Mouse (Mus musculus): Measurements from ENCODE around the gene Rarb. TPM values are rescaled to one million over a fixed set of nuclear protein-coding genes. Genes with fewer than 3 reads are reported as not detected.

Gene Rarb
- polyA plus RNA-seq, 1 experiment from 2014 or later: 20.8 TPM

DNA sequence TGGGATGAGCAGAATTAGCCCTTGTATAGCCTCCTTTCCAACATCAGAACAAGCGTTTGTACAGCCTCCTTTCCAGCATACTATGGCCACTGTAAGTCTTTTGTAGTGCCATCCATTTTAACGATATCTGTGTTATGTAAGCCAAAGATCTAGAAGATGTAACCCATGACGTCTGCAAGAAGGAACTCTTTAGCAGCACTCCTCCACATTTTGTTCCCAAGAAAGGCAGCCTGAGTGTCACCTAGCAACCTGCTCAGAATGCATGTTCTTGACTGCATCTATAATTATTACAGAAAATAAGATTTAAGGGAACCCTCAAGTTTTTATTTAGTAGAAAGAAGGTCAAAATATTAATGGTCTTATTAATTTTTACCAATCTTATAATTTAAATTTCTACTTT lies 148.4 kb downstream of the Rarb start:
- Histone ChIP-seq H3K4me3 (no peak overlapping the region), H3K4me1 (replicated peaks) (no peaks in the 10 kb centered on the region), H3K27me3 (replicated peaks) (no peaks in the 10 kb centered on the region), H3K9ac (no peak overlapping the region), H3K9me3 (replicated peaks) (no peaks in the 10 kb centered on the region), H3K4me2 (no peak overlapping the region), H3K36me3 (no peaks in the 10 kb centered on the region), H3K27ac (ENCODE audit: poor library complexity, severe bottlenecking) (no peak overlapping the region)
- WGBS: 76% methylated on average over 3 of the region's 3 CpGs
- ATAC-seq (ENCODE audit: insufficient number of reproducible peaks, low FRiP score): no peak

DNA sequence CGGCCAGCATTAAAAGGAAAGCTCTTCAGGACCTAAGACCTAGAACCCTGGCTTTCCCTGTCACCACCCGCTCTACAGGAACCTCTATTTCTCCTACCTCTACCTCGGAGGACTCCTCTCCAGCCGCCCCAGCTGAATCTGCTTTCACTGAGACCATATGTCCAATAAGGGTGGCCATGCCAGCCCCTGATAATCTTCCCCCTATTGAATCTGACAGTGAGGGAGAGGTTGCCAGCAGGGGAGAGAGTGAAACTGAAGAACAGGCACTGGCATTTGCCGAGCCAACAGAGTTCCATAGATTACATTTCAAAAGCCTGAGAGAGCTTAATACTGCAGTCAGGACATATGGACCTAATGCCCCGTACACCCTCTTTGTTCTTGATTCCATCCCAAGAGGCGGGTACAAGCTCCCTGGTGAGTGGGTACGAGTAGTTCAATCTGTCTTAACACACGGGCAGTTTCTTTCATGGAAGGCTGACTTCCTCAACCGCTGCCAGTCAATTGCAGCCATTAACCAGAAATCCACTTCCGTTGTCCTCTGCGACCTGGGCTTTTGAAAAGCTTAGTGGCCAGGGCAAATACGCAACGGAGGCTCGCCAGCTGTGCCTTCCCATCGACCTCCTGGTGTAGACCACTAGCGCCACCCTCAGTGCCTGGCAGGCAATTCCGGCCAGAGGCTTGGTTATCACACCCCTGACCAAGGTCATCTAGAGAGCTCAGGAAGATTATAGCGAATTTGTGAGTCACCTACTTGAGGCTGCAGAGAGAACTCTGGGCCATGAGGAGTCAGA lies 179.6 kb downstream of the Rarb start:
- WGBS: 87% methylated on average over 19 of the region's 19 CpGs
- Histone ChIP-seq H3K4me3 (no peak overlapping the region), H3K9me3 (replicated peaks) (peaks cover 41% of the 10 kb centered on the region), H3K4me2 (no peak overlapping the region), H3K27me3 (replicated peaks) (no peaks in the 10 kb centered on the region), H3K9ac (no peak overlapping the region), H3K4me1 (replicated peaks) (no peaks in the 10 kb centered on the region), H3K36me3 (no peaks in the 10 kb centered on the region), H3K27ac (ENCODE audit: poor library complexity, severe bottlenecking) (no peak overlapping the region)
- no peak for ATAC-seq (ENCODE audit: insufficient number of reproducible peaks, low FRiP score)

DNA sequence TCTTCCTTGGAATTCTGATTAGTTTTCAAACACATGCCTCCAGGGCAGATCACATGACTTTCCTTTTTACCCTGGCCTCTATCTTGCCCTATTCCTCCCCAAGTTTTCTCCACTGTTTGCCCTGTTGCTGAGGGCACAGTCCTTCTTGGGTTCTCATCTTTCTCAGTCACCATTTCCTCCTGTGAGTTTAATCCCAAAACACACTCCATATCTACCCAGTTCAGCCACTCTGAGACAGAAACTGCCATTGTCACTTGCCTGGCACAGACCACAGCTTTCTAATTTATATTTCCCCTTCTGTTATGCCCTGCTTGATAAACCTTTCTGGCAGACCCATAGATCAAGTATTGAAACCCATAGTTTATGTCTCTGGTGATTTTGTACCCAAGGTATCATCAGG lies 205.0 kb downstream of the Rarb start:
- H3K9me3 ChIP-seq (replicated peaks): no peaks in the 10 kb centered on the region
- no peak overlapping the region for H3K4me3 ChIP-seq
- no peak overlapping the region for H3K27ac ChIP-seq (ENCODE audit: poor library complexity, severe bottlenecking)
- no peak for ATAC-seq (ENCODE audit: insufficient number of reproducible peaks, low FRiP score)
- no peaks in the 10 kb centered on the region for H3K36me3 ChIP-seq
- H3K9ac ChIP-seq: no peak overlapping the region
- no peaks in the 10 kb centered on the region for H3K27me3 ChIP-seq (replicated peaks)
- H3K4me1 ChIP-seq (replicated peaks): no peaks in the 10 kb centered on the region
- H3K4me2 ChIP-seq: no peak overlapping the region

DNA sequence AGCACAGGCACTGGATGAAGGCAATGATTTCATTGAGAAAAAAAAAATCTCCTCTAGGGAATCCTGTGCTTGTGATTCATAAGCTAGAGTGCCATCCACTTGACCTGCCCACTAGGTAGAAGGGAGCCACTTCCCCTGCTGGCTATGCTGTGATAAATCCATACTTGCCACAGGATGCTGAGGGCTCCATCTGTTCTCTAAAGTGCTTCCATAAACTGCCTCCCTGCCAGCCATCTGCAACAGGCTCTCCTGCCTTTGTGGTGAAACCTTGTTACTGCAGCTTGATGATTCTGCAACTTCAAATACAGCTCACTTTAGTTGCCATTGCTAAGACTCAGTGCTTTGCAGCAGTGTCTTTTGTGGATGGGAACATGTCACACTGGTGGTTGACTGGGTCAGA lies 213.5 kb downstream of the Rarb start:
- no peak for ATAC-seq (ENCODE audit: insufficient number of reproducible peaks, low FRiP score)
- no peak overlapping the region for H3K9ac ChIP-seq
- H3K4me2 ChIP-seq: no peak overlapping the region
- H3K9me3 ChIP-seq (replicated peaks): no peaks in the 10 kb centered on the region
- no peaks in the 10 kb centered on the region for H3K36me3 ChIP-seq
- H3K27me3 ChIP-seq (replicated peaks): no peaks in the 10 kb centered on the region
- H3K4me1 ChIP-seq (replicated peaks): peaks cover 23% of the 10 kb centered on the region
- no peak overlapping the region for H3K4me3 ChIP-seq
- H3K27ac ChIP-seq (ENCODE audit: poor library complexity, severe bottlenecking): no peak overlapping the region

DNA sequence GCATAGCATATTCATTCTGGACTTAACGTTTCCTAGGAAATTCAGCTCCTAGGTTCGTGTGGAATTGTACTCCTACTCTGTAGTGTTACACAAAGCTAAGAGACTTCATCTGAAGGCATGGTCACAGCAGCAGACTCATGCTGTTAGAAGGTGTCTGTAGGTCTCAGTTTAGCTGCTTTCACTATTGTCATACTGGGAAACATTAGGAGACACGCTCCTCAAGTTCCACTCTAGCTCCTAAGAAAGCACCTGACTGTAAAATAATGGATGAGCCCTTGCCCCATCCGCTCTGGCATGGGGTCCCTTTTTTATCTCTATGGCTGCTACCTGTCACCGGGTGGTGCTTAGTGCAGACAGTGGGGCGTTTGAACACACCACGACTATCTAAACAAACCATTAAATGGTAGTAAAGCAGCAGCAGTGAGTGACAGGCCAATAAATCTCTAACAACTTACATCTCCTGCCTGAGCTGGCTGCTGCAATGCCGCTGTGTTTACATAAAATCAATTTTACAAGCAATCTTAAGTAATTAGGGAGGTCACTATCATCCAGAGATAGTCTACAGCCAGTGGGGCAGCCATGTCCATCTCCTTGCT lies 214.4 kb downstream of the Rarb start:
- 32% methylated on average over 8 of the region's 8 CpGs for WGBS
- Histone ChIP-seq H3K9me3 (replicated peaks) (no peaks in the 10 kb centered on the region), H3K9ac (no peak overlapping the region)

DNA sequence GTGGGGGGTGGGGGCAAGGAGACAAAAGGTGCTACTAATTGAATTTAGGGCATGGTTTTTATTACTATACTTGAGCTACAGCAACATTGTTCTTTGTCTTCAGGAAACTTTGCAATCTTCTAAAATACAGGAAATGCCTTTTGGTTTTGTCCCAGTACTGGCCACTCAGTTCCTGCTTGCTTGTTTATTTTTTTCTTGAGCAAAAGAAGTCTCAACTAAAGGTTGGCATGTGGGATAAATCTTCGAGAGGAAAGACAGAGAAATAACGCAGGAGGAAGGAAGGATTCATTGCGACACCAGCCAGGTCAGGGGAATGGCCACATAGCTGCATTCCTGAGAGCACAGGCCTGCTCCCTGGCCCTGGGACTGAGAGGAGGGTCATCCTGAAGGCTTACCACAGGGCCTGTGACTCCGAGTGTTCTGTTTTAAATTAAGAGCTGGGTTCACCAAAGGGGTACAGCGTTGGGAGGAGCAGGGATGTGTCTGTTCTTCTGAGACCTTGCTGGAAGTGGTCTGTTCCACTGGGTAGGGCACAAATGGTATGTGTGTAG lies 215.8 kb downstream of the Rarb start:
- WGBS: 8% methylated on average over 5 of the region's 5 CpGs
- Histone ChIP-seq H3K4me2 (no peak overlapping the region), H3K27ac (ENCODE audit: poor library complexity, severe bottlenecking) (no peak overlapping the region), H3K4me3 (no peak overlapping the region), H3K4me1 (replicated peaks) (peaks cover 43% of the 10 kb centered on the region), H3K27me3 (replicated peaks) (no peaks in the 10 kb centered on the region), H3K9ac (peak overlapping the region; percentile 41; the same call in 1 of the 2 replicates), H3K36me3 (no peaks in the 10 kb centered on the region), H3K9me3 (replicated peaks) (no peaks in the 10 kb centered on the region)
- 0 out of 2 replicates have a peak, but pooled peaks have one; percentile 38 for ATAC-seq (ENCODE audit: insufficient number of reproducible peaks, low FRiP score)

More for the DNA sequence above, 214.4 kb downstream of the Rarb start:
- no peak overlapping the region for H3K27ac ChIP-seq (ENCODE audit: poor library complexity, severe bottlenecking)
- H3K36me3 ChIP-seq: no peaks in the 10 kb centered on the region
- peaks cover 28% of the 10 kb centered on the region for H3K4me1 ChIP-seq (replicated peaks)
- H3K4me3 ChIP-seq: no peak overlapping the region
- no peak for ATAC-seq (ENCODE audit: insufficient number of reproducible peaks, low FRiP score)
- H3K27me3 ChIP-seq (replicated peaks): no peaks in the 10 kb centered on the region
- H3K4me2 ChIP-seq: no peak overlapping the region

DNA sequence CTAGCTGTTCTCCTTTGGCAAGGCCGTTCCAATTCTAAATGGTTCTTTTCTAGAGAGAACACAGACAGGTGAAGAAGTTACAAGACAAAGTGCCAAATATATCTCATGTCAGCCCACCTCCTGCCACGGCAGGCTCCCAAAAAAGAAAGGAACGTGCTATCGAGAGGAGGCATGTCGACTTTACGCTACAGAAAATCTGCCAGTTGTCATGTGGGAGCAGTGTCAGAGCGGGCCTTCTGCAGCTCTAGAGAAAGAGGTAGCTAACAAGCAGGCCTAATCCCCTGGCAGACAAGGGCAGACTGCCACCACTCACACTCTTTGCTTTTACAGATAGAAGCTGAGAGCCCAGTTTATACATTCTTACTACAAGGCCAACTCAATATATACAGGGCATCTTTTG lies 219.7 kb downstream of the Rarb start:
- Histone ChIP-seq H3K27me3 (replicated peaks) (no peaks in the 10 kb centered on the region), H3K4me2 (peak overlapping the region; percentile 44; the same call in 1 of the 2 replicates), H3K4me1 (replicated peaks) (peaks cover 39% of the 10 kb centered on the region), H3K27ac (ENCODE audit: poor library complexity, severe bottlenecking) (peak overlapping the region; percentile 80), H3K36me3 (no peaks in the 10 kb centered on the region), H3K9ac (no peak overlapping the region), H3K4me3 (no peak overlapping the region), H3K9me3 (replicated peaks) (no peaks in the 10 kb centered on the region)
- 38% methylated on average over 7 of the region's 7 CpGs for WGBS
- no peak for ATAC-seq (ENCODE audit: insufficient number of reproducible peaks, low FRiP score)

DNA sequence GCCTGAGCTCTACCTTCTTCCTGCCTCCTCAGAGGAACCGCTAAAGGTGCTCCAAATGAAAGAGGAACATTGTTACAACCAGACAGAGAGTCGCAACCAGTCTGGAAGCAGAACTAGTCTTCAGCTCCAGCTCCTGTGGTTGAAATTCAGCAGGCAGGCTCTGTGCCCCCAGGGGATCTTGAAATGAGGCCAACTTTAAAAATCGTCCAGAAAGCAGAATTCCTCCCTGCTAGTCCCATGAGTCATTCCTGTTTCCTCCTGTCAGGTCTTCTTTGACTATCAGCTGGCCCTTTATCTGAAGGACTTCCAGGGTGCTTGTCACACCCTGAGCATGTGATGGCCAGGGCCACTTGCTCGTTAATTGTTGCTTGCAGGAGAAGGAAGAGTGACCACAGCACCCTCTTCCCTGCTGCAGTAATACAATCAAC lies 220.9 kb downstream of the Rarb start:
- H3K27ac ChIP-seq (ENCODE audit: poor library complexity, severe bottlenecking): peak overlapping the region; percentile 80
- peak overlapping the region; percentile 44 for H3K4me2 ChIP-seq
- peaks cover 29% of the 10 kb centered on the region for H3K4me1 ChIP-seq (replicated peaks)
- no peaks in the 10 kb centered on the region for H3K36me3 ChIP-seq
- 8% methylated on average over 4 of the region's 4 CpGs for WGBS
- no peak overlapping the region for H3K4me3 ChIP-seq
- no peaks in the 10 kb centered on the region for H3K27me3 ChIP-seq (replicated peaks)
- no peak overlapping the region for H3K9ac ChIP-seq
- no peaks in the 10 kb centered on the region for H3K9me3 ChIP-seq (replicated peaks)
- ATAC-seq (ENCODE audit: insufficient number of reproducible peaks, low FRiP score): peak; percentile 49; the same call in 1 of the 2 replicates

DNA sequence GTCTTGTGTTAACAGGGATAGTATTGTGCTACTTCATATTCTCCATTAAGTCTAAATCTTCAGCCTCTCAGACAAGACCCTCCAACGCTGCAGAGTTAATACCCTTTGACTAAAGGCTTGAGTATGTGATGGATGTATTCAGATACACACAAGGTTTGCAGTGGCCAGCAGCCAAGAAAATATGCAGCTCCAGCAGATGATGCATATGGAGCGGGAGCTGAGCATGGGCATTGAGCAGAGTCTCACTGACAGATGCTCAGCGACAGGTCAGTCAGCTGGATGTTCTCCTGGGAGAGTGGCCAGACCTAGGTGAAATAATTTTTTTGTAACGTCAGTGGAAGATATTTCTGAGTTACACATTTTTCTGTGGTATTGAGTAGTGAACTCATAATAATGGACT lies 229.8 kb downstream of the Rarb start:
- Histone ChIP-seq H3K4me2 (no peak overlapping the region), H3K36me3 (no peaks in the 10 kb centered on the region), H3K4me1 (replicated peaks) (no peaks in the 10 kb centered on the region), H3K4me3 (no peak overlapping the region), H3K9ac (no peak overlapping the region), H3K27me3 (replicated peaks) (no peaks in the 10 kb centered on the region), H3K27ac (ENCODE audit: poor library complexity, severe bottlenecking) (no peak overlapping the region), H3K9me3 (replicated peaks) (no peaks in the 10 kb centered on the region)
- WGBS: 63% methylated on average over 4 of the region's 4 CpGs
- ATAC-seq (ENCODE audit: insufficient number of reproducible peaks, low FRiP score): no peak

DNA sequence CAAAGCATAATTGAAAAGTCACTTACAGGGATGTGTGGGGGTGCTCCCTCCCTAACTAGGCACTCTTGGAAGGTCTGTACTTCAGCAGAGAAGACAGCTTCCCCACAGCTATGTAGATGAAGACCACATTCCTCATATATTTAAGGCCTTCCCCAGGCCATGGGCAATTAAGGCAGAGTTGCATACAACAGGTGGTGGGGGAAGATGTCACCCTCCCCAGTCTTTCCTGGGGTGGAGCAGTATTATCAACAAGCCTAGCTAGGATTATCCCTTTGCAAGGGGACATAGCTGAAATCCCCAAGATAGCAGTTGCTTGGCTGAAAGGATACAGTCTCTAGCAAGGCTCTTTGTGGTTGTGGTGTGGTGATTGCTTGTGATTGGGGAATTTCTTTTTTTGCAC lies 240.9 kb downstream of the Rarb start:
- H3K9ac ChIP-seq: no peak overlapping the region
- H3K9me3 ChIP-seq (replicated peaks): no peaks in the 10 kb centered on the region
- no peak overlapping the region for H3K4me3 ChIP-seq
- no peak overlapping the region for H3K4me2 ChIP-seq
- no peak overlapping the region for H3K27ac ChIP-seq (ENCODE audit: poor library complexity, severe bottlenecking)
- H3K4me1 ChIP-seq (replicated peaks): peaks cover 6% of the 10 kb centered on the region; the same call in 1 of the 2 replicates
- no peaks in the 10 kb centered on the region for H3K27me3 ChIP-seq (replicated peaks)
- H3K36me3 ChIP-seq: no peaks in the 10 kb centered on the region
- ATAC-seq (ENCODE audit: insufficient number of reproducible peaks, low FRiP score): no peak

DNA sequence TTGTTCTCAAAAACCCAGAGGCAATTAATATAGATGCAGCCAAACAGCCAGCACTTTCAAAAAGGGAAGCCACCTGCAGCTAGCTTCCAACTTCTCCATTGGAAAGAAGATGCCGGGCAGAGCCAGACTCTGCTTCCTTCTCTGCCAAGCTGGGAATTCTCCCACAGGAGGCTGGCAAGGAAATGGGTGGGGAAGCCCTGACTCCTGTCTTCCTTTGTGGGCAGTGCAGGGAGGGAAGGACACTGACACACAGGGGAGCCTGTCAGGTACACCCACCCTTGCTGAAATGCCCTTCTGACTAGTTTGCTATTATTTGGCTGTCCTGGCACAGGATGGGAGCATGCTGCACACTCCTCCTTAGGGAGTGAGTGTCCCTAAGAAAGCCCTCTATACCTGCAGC lies 241.9 kb downstream of the Rarb start:
- ATAC-seq (ENCODE audit: insufficient number of reproducible peaks, low FRiP score): no peak
- Histone ChIP-seq H3K27me3 (replicated peaks) (no peaks in the 10 kb centered on the region), H3K9me3 (replicated peaks) (no peaks in the 10 kb centered on the region), H3K9ac (no peak overlapping the region), H3K4me3 (no peak overlapping the region), H3K27ac (ENCODE audit: poor library complexity, severe bottlenecking) (no peak overlapping the region), H3K4me1 (replicated peaks) (peaks cover 10% of the 10 kb centered on the region), H3K36me3 (no peaks in the 10 kb centered on the region), H3K4me2 (no peak overlapping the region)
- WGBS: 34% methylated on average over 1 of the region's 1 CpGs

Measured in heart, embryonic 12.5 days (tissue).